Mouse (Mus musculus): ENCODE data around the gene Setd1b.

Setd1b gene

GRCm38 (mm10) chr5:123142161-123143157 is at the start of gene Setd1b:
Gene Setd1b (plus strand): TSS chr5:123142193.
- DNase-seq (ENCODE audit: low read depth, low spot score) = peak; percentile 59

GRCm38 (mm10) chr5:123093077-123093633 is 48.8 kb upstream of the Setd1b start:
- no peak for DNase-seq (ENCODE audit: low read depth, low spot score)

GRCm38 (mm10) chr5:123094238-123094991 is 47.6 kb upstream of the Setd1b start:
- no peak for DNase-seq (ENCODE audit: low read depth, low spot score)

GRCm38 (mm10) chr5:123096299-123096698 is 45.7 kb upstream of the Setd1b start:
- no peak for DNase-seq (ENCODE audit: low read depth, low spot score)

- no peak for DNase-seq (ENCODE audit: low read depth, low spot score)
Observed at GRCm38 (mm10) chr5:123098487-123098886, 43.5 kb upstream of the Setd1b start.

GRCm38 (mm10) chr5:123102376-123102775 is 39.6 kb upstream of the Setd1b start:
- no peak for DNase-seq (ENCODE audit: low read depth, low spot score)

GRCm38 (mm10) chr5:123103556-123103955 is 38.4 kb upstream of the Setd1b start:
- DNase-seq (ENCODE audit: low read depth, low spot score) = no peak

GRCm38 (mm10) chr5:123104769-123105168 is 37.2 kb upstream of the Setd1b start:
- no peak for DNase-seq (ENCODE audit: low read depth, low spot score)

GRCm38 (mm10) chr5:123109452-123110203 is 32.4 kb upstream of the Setd1b start:
- peak; percentile 27 for DNase-seq (ENCODE audit: low read depth, low spot score)

GRCm38 (mm10) chr5:123110296-123110721 is 31.7 kb upstream of the Setd1b start:
- no peak for DNase-seq (ENCODE audit: low read depth, low spot score)

- no peak for DNase-seq (ENCODE audit: low read depth, low spot score)
Observed at GRCm38 (mm10) chr5:123114109-123114508, 27.9 kb upstream of the Setd1b start.

GRCm38 (mm10) chr5:123114924-123115323 is 27.1 kb upstream of the Setd1b start:
- DNase-seq (ENCODE audit: low read depth, low spot score) = peak; percentile 56

- DNase-seq (ENCODE audit: low read depth, low spot score) = no peak
Observed at GRCm38 (mm10) chr5:123116080-123116479, 25.9 kb upstream of the Setd1b start.

GRCm38 (mm10) chr5:123117257-123117656 is 24.7 kb upstream of the Setd1b start:
- DNase-seq (ENCODE audit: low read depth, low spot score) = peak; percentile 75

GRCm38 (mm10) chr5:123117773-123118172 is 24.2 kb upstream of the Setd1b start:
- DNase-seq (ENCODE audit: low read depth, low spot score) = no peak

GRCm38 (mm10) chr5:123118826-123119225 is 23.2 kb upstream of the Setd1b start:
- DNase-seq (ENCODE audit: low read depth, low spot score) = no peak

GRCm38 (mm10) chr5:123120624-123121215 is 21.3 kb upstream of the Setd1b start:
- DNase-seq (ENCODE audit: low read depth, low spot score) = peak; percentile 59

- peak; percentile 74 for DNase-seq (ENCODE audit: low read depth, low spot score)
Observed at GRCm38 (mm10) chr5:123122181-123122580, 19.8 kb upstream of the Setd1b start.

- DNase-seq (ENCODE audit: low read depth, low spot score) = no peak
Observed at GRCm38 (mm10) chr5:123125105-123125504, 16.9 kb upstream of the Setd1b start.

- DNase-seq (ENCODE audit: low read depth, low spot score) = no peak
Observed at GRCm38 (mm10) chr5:123125638-123126406, 16.2 kb upstream of the Setd1b start.
